Mouse (Mus musculus) heart, postnatal 0 days (tissue): ENCODE measurements around the gene Gm48551. TPM values are rescaled to one million over a fixed set of nuclear protein-coding genes. Genes with fewer than 3 reads are reported as not detected.
A peak's percentile ranks its signal among the peaks of the same experiment; 100 is the strongest.

Experiments
- ATAC-seq: fragments of 200-750 bp; cut with Nextera tagmentation; 2 replicates; pipeline ENCODE4 v1.8.0; 2017; ENCODE audit warnings: low read depth, moderate number of reproducible peaks, moderate library complexity; ENCODE audit not compliant: insufficient read depth
- DNase-seq: peaks from one replicate; pipeline ENCODE4 v3.0.0-alpha.2; 2016; ENCODE audit warnings: low spot score
- H3K27ac ChIP-seq: fragments of 300-500 bp; sonication (generic); 2 replicates; pipeline ENCODE4 v1.5.1; 2014; ENCODE audit warnings: low read depth, mild to moderate bottlenecking
- H3K27me3 ChIP-seq: fragments of 300-500 bp; sonication (generic); 2 replicates; pipeline ENCODE4 v1.6.1; 2014; ENCODE audit warnings: low read length, mixed read lengths; ENCODE audit not compliant: control insufficient read depth, insufficient read depth
- H3K36me3 ChIP-seq: fragments of 300-500 bp; sonication (generic); replicated peaks from 2 replicates; pipeline ENCODE4 v1.6.1; 2014; ENCODE audit warnings: low read length, mixed read lengths; ENCODE audit not compliant: control insufficient read depth, insufficient read depth
- H3K4me1 ChIP-seq: fragments of 300-500 bp; sonication (generic); 2 replicates; pipeline ENCODE4 v1.6.1; 2014; ENCODE audit warnings: antibody characterized with exemption; ENCODE audit not compliant: control insufficient read depth, insufficient read depth
- H3K4me2 ChIP-seq: fragments of 300-500 bp; sonication (generic); 2 replicates; pipeline ENCODE4 v1.6.1; 2014; ENCODE audit warnings: low read depth, mild to moderate bottlenecking, low read length, moderate library complexity
- H3K4me3 ChIP-seq: fragments of 300-500 bp; sonication (generic); 2 replicates; pipeline ENCODE4 v1.5.1; 2014; ENCODE audit warnings: low read depth, low read length
- H3K9ac ChIP-seq: fragments of 300-500 bp; sonication (generic); replicated peaks from 2 replicates; pipeline ENCODE4 v1.6.1; 2014; ENCODE audit warnings: low read depth, low read length, mixed read lengths
- H3K9me3 ChIP-seq: fragments of 300-500 bp; sonication (generic); replicated peaks from 2 replicates; pipeline ENCODE4 v1.6.1; 2016; ENCODE audit warnings: low read length; ENCODE audit not compliant: control insufficient read depth
- CTCF ChIP-seq: IDR thresholded peaks from 2 replicates; pipeline ENCODE4 v1.5.1; 2016; ENCODE audit warnings: antibody characterized with exemption, control low read depth, low read depth
- EP300 ChIP-seq: IDR thresholded peaks from 2 replicates; pipeline ENCODE4 v1.6.1; 2016; ENCODE audit warnings: antibody characterized with exemption, low read depth
- WGBS: fragments of 180-500 bp; shearing (Covaris S2); extraction: QIAGEN DNeasy Blood & Tissue Kit; methylation state at CpG from one replicate; pipeline ENCODE4 v1.1.7; 2014; 5-methylcytosine and 5-hydroxymethylcytosine counted together
- polyA plus RNA-seq: library from polyadenylated mRNA; unstranded; fragments of >200 nt; fragmentation: Nextera tagmentation; extraction: Ambion mirVana; gene quantifications from 2 replicates; pipeline ENCODE4 v1.2.1, GENCODE M21; 2015
- total RNA-seq: library from RNA; depleted of rRNA; stranded (reverse); fragments of >200 nt; gene quantifications from 2 replicates; pipeline ENCODE4 v1.2.3, GENCODE M21; 2014; ENCODE audit warnings: low replicate concordance

Gm48551 gene
- total and polyA plus RNA-seq, 2 experiments from 2014 or later, result 0.11 to 1.1 TPM

GRCm38 (mm10) chr10:81365672-81366476 is 18.4 kb upstream of the Gm48551 start, which contains the start of gene 4930404N11Rik:
Gene 4930404N11Rik (minus strand): TSS chr10:81365816.
- 0 out of 2 replicates have a peak within 1 kb of the TSS, but pooled peaks have one; percentile 51 for H3K9ac ChIP-seq
- peak within 1 kb of the TSS; percentile 41 for H3K4me3 ChIP-seq
- peaks cover 3% of the 10 kb centered on the region; the same call in 1 of the 2 replicates for H3K27me3 ChIP-seq
- peaks cover 31% of the 10 kb centered on the region for H3K4me1 ChIP-seq
- peak within 1 kb of the TSS; percentile 68 for H3K4me2 ChIP-seq
- H3K27ac ChIP-seq, result no peak within 1 kb of the TSS
- peaks cover 53% of the 10 kb centered on the region for H3K36me3 ChIP-seq
- no peaks in the 10 kb centered on the region for H3K9me3 ChIP-seq
- TF ChIP-seq EP300 (no peak), CTCF (no peak)
- 31% methylated on average over 12 of the region's 12 CpGs for WGBS
- no peak for DNase-seq
- ATAC-seq, result no peak

DNA sequence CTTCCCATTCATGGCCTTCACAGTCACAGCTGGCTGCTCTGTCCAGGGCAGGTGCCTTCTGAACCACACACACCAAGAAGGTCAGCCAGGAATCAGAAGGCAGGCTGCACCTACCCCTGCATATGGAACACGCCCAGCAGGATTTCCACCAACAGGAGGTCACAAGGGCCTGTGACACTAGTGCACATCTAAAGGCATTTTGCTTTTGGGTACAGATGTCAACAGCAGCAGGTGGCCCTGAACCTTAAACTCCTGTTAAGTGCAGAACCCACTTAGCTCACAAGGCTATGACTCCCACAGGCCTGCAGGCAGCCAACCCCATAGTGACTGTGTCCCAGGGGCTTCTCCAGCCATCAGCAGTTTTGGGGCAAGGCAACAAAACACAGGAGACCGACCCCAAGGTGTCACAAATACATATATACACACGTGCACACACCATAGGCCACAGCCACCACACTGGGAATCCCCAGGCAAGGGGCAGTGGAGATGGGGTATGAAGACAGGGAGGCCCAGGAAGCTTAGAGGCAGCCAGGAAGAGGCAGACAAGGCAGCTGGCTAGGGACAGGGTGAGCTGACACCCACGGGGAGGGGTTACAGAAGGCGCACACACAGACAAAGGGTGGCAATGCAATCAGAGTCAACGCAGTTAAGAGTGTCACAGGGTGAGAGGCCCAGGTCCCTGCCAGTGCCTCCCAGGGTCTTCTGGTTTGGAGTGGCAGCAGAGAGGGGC is 17.6 kb upstream of the Gm48551 start:
- H3K36me3 ChIP-seq, result peaks cover 53% of the 10 kb centered on the region
- WGBS, result 44% methylated on average over 6 of the region's 6 CpGs

GRCm38 (mm10) chr10:81367207-81367495 is 17.1 kb upstream of the Gm48551 start:
- H3K9ac ChIP-seq, result no peak overlapping the region
- H3K27me3 ChIP-seq, result peaks cover 3% of the 10 kb centered on the region; the same call in 1 of the 2 replicates
- H3K4me1 ChIP-seq, result peaks cover 29% of the 10 kb centered on the region
- H3K27ac ChIP-seq, result no peak overlapping the region
- ATAC-seq, result no peak
- H3K4me2 ChIP-seq, result no peak overlapping the region
- no peak overlapping the region for H3K4me3 ChIP-seq
- DNase-seq, result no peak
- TF ChIP-seq CTCF (no peak), EP300 (no peak)
- peaks cover 53% of the 10 kb centered on the region for H3K36me3 ChIP-seq
- H3K9me3 ChIP-seq, result no peaks in the 10 kb centered on the region
- 92% methylated on average over 6 of the region's 6 CpGs for WGBS

More for the DNA sequence above, 17.6 kb upstream of the Gm48551 start:
- DNase-seq (no peak), ATAC-seq (no peak)
- Histone ChIP-seq H3K4me3 (no peak overlapping the region), H3K27me3 (peaks cover 3% of the 10 kb centered on the region; the same call in 1 of the 2 replicates), H3K9ac (no peak overlapping the region), H3K27ac (no peak overlapping the region), H3K4me1 (peaks cover 31% of the 10 kb centered on the region), H3K4me2 (no peak overlapping the region), H3K9me3 (no peaks in the 10 kb centered on the region)
- TF ChIP-seq EP300 (no peak), CTCF (no peak)

- Histone ChIP-seq H3K4me3 (no peak overlapping the region), H3K4me2 (no peak overlapping the region), H3K9ac (no peak overlapping the region), H3K36me3 (peaks cover 34% of the 10 kb centered on the region), H3K4me1 (peaks cover 17% of the 10 kb centered on the region), H3K27me3 (no peaks in the 10 kb centered on the region), H3K9me3 (no peaks in the 10 kb centered on the region), H3K27ac (no peak overlapping the region)
- DNase-seq (no peak), ATAC-seq (no peak)
- TF ChIP-seq EP300 (no peak), CTCF (no peak)
- 91% methylated on average over 10 of the region's 10 CpGs for WGBS
These were observed 8.9 kb upstream of the Gm48551 start for GRCm38 (mm10) chr10:81375322-81375721.

DNA sequence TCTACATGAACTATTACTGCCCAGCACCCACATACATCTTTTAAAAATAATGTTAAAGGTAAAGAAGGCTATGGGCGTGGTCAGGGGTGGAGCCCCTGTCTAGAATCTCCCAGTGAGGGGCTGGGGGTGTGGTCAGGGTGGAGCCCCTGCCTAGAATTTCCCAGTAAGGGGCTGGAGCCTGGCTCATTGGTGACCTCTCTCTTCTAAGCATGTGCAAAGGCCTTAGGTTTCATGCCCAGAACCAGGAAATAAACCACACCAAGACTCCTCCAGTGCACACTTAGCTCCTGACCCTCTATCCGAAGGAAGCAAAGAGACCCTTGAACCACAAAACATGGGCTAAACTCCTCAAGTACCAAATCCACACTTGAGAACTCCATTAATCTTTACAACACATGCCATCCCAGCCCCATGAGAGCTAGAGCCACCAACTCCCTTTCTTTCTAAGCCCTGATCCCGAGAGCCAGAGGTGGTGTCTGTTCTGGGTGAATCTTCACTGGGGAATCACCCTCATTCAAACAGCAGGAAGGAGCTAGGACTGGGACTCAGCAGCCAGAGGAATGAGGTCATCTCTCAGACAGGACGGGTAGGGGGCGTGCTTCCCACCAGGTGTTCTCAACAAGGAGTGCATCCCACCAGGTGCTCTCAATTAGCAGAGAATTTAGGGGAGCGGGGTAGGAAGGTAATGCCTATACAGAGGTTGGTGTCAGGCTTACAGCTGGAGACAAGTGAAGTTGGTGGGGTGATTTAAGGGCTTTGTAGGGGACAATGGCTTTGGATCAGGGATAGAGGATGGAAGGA is 7.5 kb upstream of the Gm48551 start:
- WGBS, result 40% methylated on average over 6 of the region's 6 CpGs
- Histone ChIP-seq H3K36me3 (peaks cover 24% of the 10 kb centered on the region), H3K4me3 (peak overlapping the region; percentile 87), H3K4me2 (peak overlapping the region; percentile 83), H3K9me3 (no peaks in the 10 kb centered on the region), H3K27me3 (no peaks in the 10 kb centered on the region), H3K9ac (peak overlapping the region; percentile 92), H3K27ac (peak overlapping the region; percentile 36; the same call in 1 of the 2 replicates), H3K4me1 (peaks cover 17% of the 10 kb centered on the region)
- ATAC-seq (no peak), DNase-seq (no peak)
- TF ChIP-seq CTCF, result no peak
- no peak for TF ChIP-seq EP300
